In the genomic region with DNA sequence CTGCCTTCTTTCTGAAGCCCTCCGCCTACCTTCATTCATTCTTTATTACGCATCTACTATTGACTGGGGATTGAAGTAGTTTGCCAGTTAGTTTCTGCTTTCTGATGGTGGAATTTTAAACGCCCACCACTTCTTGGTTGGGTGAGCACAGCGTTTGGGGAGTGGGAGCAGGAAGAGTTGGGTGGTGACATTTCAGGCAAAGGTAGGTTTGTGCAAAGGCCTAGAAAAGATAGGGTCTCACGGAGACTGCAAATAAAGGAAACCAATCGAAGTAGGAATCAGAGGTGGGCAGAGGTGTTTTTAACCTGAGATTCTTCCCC, we compare ENCODE assay signal across 8 mouse cellular contexts. TPM values are rescaled to one million over a fixed set of nuclear protein-coding genes. Genes with fewer than 3 reads are reported as not detected.
DNase-seq lines count a peak whose midpoint lies in the region; ATAC-seq and TF ChIP-seq lines count a peak whose summit lies in the region.

No protein-coding gene starts in this region.

- TF ChIP-seq POLR2A in CH12.LX (IDR thresholded peaks at IDR 0.05; ENCODE audit: low read depth, low read length): no peak

- no peak for ATAC-seq in forebrain, embryonic 12.5 days (ENCODE audit: low FRiP score)
- ATAC-seq in liver, embryonic 15.5 days (ENCODE audit: insufficient read depth): no peak

- peak overlapping the region; percentile 99 for H3K27ac ChIP-seq in heart, embryonic 10.5 days
- no peak overlapping the region for H3K27ac ChIP-seq in CH12.LX (ENCODE audit: insufficient read depth, low read depth)
- peak overlapping the region; percentile 88 for H3K27ac ChIP-seq in forebrain, embryonic 12.5 days
- peak overlapping the region; percentile 81 for H3K27ac ChIP-seq in liver, embryonic 15.5 days (replicated peaks)

- peaks cover 12% of the 10 kb centered on the region for H3K4me1 ChIP-seq in heart, embryonic 10.5 days
- H3K4me1 ChIP-seq in CH12.LX (ENCODE audit: control insufficient read depth in 1 of 2, insufficient read depth in 2 of 2): peaks cover 2 to 32% of the 10 kb centered on the region in 2 experiments; a peak in 2 of 4 replicates
- peaks cover 26% of the 10 kb centered on the region for H3K4me1 ChIP-seq in forebrain, embryonic 12.5 days
- H3K4me1 ChIP-seq in liver, embryonic 15.5 days (replicated peaks): peaks cover 40% of the 10 kb centered on the region

- no peaks in the 10 kb centered on the region for H3K27me3 ChIP-seq in heart, embryonic 10.5 days (ENCODE audit: insufficient read depth, poor library complexity, severe bottlenecking)
- no peaks in the 10 kb centered on the region for H3K27me3 ChIP-seq in CH12.LX (replicated peaks)
- no peaks in the 10 kb centered on the region for H3K27me3 ChIP-seq in forebrain, embryonic 12.5 days
- H3K27me3 ChIP-seq in liver, embryonic 15.5 days: no peaks in the 10 kb centered on the region

- no peak for TF ChIP-seq RAD21 in CH12.LX (IDR thresholded peaks at IDR 0.05; ENCODE audit: low read depth, low read length)

- no peak for DNase-seq in heart, embryonic 10.5 days (ENCODE audit: low spot score)
- DNase-seq in heart, postnatal 4 days: no peak
- no peak for DNase-seq in CH12.LX (ENCODE audit: extremely low read depth)
- DNase-seq in gastrocnemius, postnatal 4 days (ENCODE audit: low spot score in 2 of 2): no peak
- no peak for DNase-seq in spleen, postnatal 14 days (ENCODE audit: low spot score in 2 of 2)
- DNase-seq in adrenal gland, postnatal 4 days (ENCODE audit: low spot score in 2 of 2): no peak

- TF ChIP-seq EP300 in CH12.LX (IDR thresholded peaks at IDR 0.05; ENCODE audit: low read length): no peak

- peak overlapping the region; percentile 94 for H3K4me2 ChIP-seq in CH12.LX (ENCODE audit: insufficient read depth, low read depth, poor library complexity, severe bottlenecking)
- peak overlapping the region; percentile 67 for H3K4me2 ChIP-seq in forebrain, embryonic 12.5 days
- peak overlapping the region; percentile 91 for H3K4me2 ChIP-seq in liver, embryonic 15.5 days

- no peak for TF ChIP-seq CTCF in CH12.LX (conservative IDR thresholded peaks at IDR 0.05 in 1 of 2, IDR thresholded peaks at IDR 0.05 in 1 of 2; ENCODE audit: low read depth in 2 of 2, low read length in 2 of 2)

- peaks cover 41% of the 10 kb centered on the region for H3K79me2 ChIP-seq in CH12.LX (replicated peaks; ENCODE audit: control insufficient read depth, extremely low read depth, insufficient read depth, poor library complexity, severe bottlenecking)

- peaks cover 18% of the 10 kb centered on the region for H3K36me3 ChIP-seq in heart, embryonic 10.5 days
- H3K36me3 ChIP-seq in CH12.LX (replicated peaks in 1 of 2; ENCODE audit: control insufficient read depth in 1 of 2, insufficient read depth in 1 of 2, low read length in 1 of 2): peaks cover 2 to 28% of the 10 kb centered on the region in 2 experiments
- H3K36me3 ChIP-seq in forebrain, embryonic 12.5 days (replicated peaks): peaks cover 10% of the 10 kb centered on the region
- peaks cover 15% of the 10 kb centered on the region; the same call in 1 of the 2 replicates for H3K36me3 ChIP-seq in liver, embryonic 15.5 days (replicated peaks)

- peak overlapping the region; percentile 96 for H3K4me3 ChIP-seq in heart, embryonic 10.5 days
- H3K4me3 ChIP-seq in CH12.LX (replicated peaks in 1 of 3; ENCODE audit: low read depth in 2 of 3, low read length in 2 of 3, poor library complexity in 1 of 3): peak overlapping the region; percentile 65 to 92 (median 79)
- peak overlapping the region; percentile 100 for H3K4me3 ChIP-seq in forebrain, embryonic 12.5 days (replicated peaks)
- peak overlapping the region; percentile 87 for H3K4me3 ChIP-seq in liver, embryonic 15.5 days (replicated peaks)

- 13% methylated on average over 6 of the region's 6 CpGs for WGBS in heart, embryonic 10.5 days
- WGBS in forebrain, embryonic 12.5 days: 8% methylated on average over 6 of the region's 6 CpGs
- 4% methylated on average over 6 of the region's 6 CpGs for WGBS in liver, embryonic 15.5 days (ENCODE audit: insufficient replicate concordance)

- H3K9me3 ChIP-seq in heart, embryonic 10.5 days: no peaks in the 10 kb centered on the region
- no peaks in the 10 kb centered on the region for H3K9me3 ChIP-seq in CH12.LX (replicated peaks; ENCODE audit: low read length)
- H3K9me3 ChIP-seq in forebrain, embryonic 12.5 days: no peaks in the 10 kb centered on the region
- no peaks in the 10 kb centered on the region for H3K9me3 ChIP-seq in liver, embryonic 15.5 days (replicated peaks)

- dilution Hi-C loops in CH12.LX (cut with MboI; ENCODE audit: extremely low pct_ligation_motif_present, extremely low pct_unique_long_range_greater_than_20kb, low sequenced_read_pairs): no loop called here

- peak overlapping the region; percentile 67 for H3K9ac ChIP-seq in CH12.LX (ENCODE audit: insufficient read depth, low read depth)
- H3K9ac ChIP-seq in forebrain, embryonic 12.5 days: peak overlapping the region; percentile 99
- H3K9ac ChIP-seq in liver, embryonic 15.5 days: peak overlapping the region; percentile 82

- in situ Hi-C loops in CH12.LX (cut with MboI; ENCODE audit: low pct_ligation_motif_present, low pct_unique_long_range_greater_than_20kb, low sequenced_read_pairs): no loop called here

TF ChIP-seq in CH12.LX, 34 proteins besides CTCF, POLR2A, EP300 and RAD21:
- TF ChIP-seq ETS1 (conservative IDR thresholded peaks at IDR 0.05; ENCODE audit: low read depth, low read length): no peak
- TF ChIP-seq MAZ (IDR thresholded peaks at IDR 0.05; ENCODE audit: low read depth, low read length): no peak
- TF ChIP-seq MAFK (IDR thresholded peaks at IDR 0.05; ENCODE audit: insufficient replicate concordance, low read length): no peak
- no peak for TF ChIP-seq ZC3H11A (IDR thresholded peaks at IDR 0.05; ENCODE audit: low read depth, low read length)
- TF ChIP-seq CHD1 (IDR thresholded peaks at IDR 0.05; ENCODE audit: low read depth, low read length): no peak
- no peak for TF ChIP-seq MYC (IDR thresholded peaks at IDR 0.05; ENCODE audit: low read depth, low read length)
- no peak for TF ChIP-seq NELFE (IDR thresholded peaks at IDR 0.05; ENCODE audit: low read depth, low read length)
- no peak for TF ChIP-seq MAX (IDR thresholded peaks at IDR 0.05; ENCODE audit: low read length)
- no peak for TF ChIP-seq CHD2 (IDR thresholded peaks at IDR 0.05; ENCODE audit: low read length)
- TF ChIP-seq MEF2A (IDR thresholded peaks at IDR 0.05; ENCODE audit: borderline replicate concordance, low read depth, low read length): no peak
- no peak for TF ChIP-seq IRF4 (IDR thresholded peaks at IDR 0.05; ENCODE audit: low read depth, low read length)
TF ChIP-seq in CH12.LX: peak in this region for 0.

RNA-seq across cellular contexts. Expression of a gene that starts 0.7 kb away (rescaled TPM):
- polyA plus RNA-seq in heart, embryonic 10.5 days (2016; fragmentation: Nextera tagmentation; extraction: Ambion mirVana): 712 and 1,091 TPM in 2 replicates
- 100 to 1,000 TPM; 784 to 817 TPM for total RNA-seq in heart, postnatal 4 days (2021)
- total RNA-seq in CH12.LX (2012; rRNA removed) (724 and 865 TPM in 2 replicates), CH12.LX (2014; rRNA removed) (901 and 989 TPM in 2 replicates)
- 2,139 and 2,246 TPM in 2 replicates for polyA plus RNA-seq in CH12.LX (2012; ENCODE audit: insufficient read length, low read depth)
- polyA plus RNA-seq in forebrain, embryonic 12.5 days (2016; fragmentation: Nextera tagmentation; extraction: Ambion mirVana): 1,255 and 1,318 TPM in 2 replicates
- 219 and 221 TPM in 2 replicates for polyA plus RNA-seq in liver, embryonic 15.5 days (2015; fragmentation: Nextera tagmentation; extraction: Ambion mirVana)
- 100 to 1,000 TPM; 605 to 611 TPM for total RNA-seq in gastrocnemius, postnatal 4 days (2021)
- 100 to 1,000 TPM; 555 to 590 TPM for total RNA-seq in adrenal gland, postnatal 4 days (2021)

RNA-seq across cellular contexts. Expression of a gene that starts 25.3 kb away (rescaled TPM):
- polyA plus RNA-seq in heart, embryonic 10.5 days (2016; fragmentation: Nextera tagmentation; extraction: Ambion mirVana): 70.6 and 98.8 TPM in 2 replicates
- 10 to 100 TPM; 18.4 to 23.0 TPM for total RNA-seq in heart, postnatal 4 days (2021)
- total RNA-seq in CH12.LX (2012; rRNA removed): 125 and 175 TPM in 2 replicates
- 179 and 195 TPM in 2 replicates for total RNA-seq in CH12.LX (2014; rRNA removed)
- polyA plus RNA-seq in CH12.LX (2012; ENCODE audit: insufficient read length, low read depth): 132 and 158 TPM in 2 replicates
- 117 and 118 TPM in 2 replicates for polyA plus RNA-seq in forebrain, embryonic 12.5 days (2016; fragmentation: Nextera tagmentation; extraction: Ambion mirVana)
- 44.8 and 53.9 TPM in 2 replicates for polyA plus RNA-seq in liver, embryonic 15.5 days (2015; fragmentation: Nextera tagmentation; extraction: Ambion mirVana)
- 10 to 100 TPM; 18.0 to 21.9 TPM for total RNA-seq in gastrocnemius, postnatal 4 days (2021)
- 10 to 100 TPM; 32.9 to 33.4 TPM for total RNA-seq in adrenal gland, postnatal 4 days (2021)

RNA-seq across cellular contexts. Expression of a gene that starts 39.9 kb away (rescaled TPM):
- 0.16 TPM in 1 of 2 replicates, not detected in the other for polyA plus RNA-seq in heart, embryonic 10.5 days (2016; fragmentation: Nextera tagmentation; extraction: Ambion mirVana)
- total RNA-seq in heart, postnatal 4 days (2021): 1 to 10 TPM in 1 of 2 experiments, under 1 TPM in 1; 0.17 to 1.2 TPM
- not detected in 2 replicates for total RNA-seq in CH12.LX (2012; rRNA removed)
- not detected in 2 replicates for total RNA-seq in CH12.LX (2014; rRNA removed)
- polyA plus RNA-seq in CH12.LX (2012; ENCODE audit: insufficient read length, low read depth): 0.08 and 0.09 TPM in 2 replicates
- polyA plus RNA-seq in forebrain, embryonic 12.5 days (2016; fragmentation: Nextera tagmentation; extraction: Ambion mirVana): 0.18 and 0.59 TPM in 2 replicates
- not detected in 2 replicates for polyA plus RNA-seq in liver, embryonic 15.5 days (2015; fragmentation: Nextera tagmentation; extraction: Ambion mirVana)
- 10 to 100 TPM; 15.4 to 19.0 TPM for total RNA-seq in gastrocnemius, postnatal 4 days (2021)
- total RNA-seq in adrenal gland, postnatal 4 days (2021): 1 to 10 TPM in 1 of 2 experiments, under 1 TPM in 1; 0.45 to 8.8 TPM
